Mouse (Mus musculus): ENCODE data around the gene Ccdc89. TPM values are rescaled to one million over a fixed set of nuclear protein-coding genes. Genes with fewer than 3 reads are reported as not detected.

The Ccdc89 gene
- total RNA-seq, 1 experiment from 2014 or later, result 1.1 TPM

DNA sequence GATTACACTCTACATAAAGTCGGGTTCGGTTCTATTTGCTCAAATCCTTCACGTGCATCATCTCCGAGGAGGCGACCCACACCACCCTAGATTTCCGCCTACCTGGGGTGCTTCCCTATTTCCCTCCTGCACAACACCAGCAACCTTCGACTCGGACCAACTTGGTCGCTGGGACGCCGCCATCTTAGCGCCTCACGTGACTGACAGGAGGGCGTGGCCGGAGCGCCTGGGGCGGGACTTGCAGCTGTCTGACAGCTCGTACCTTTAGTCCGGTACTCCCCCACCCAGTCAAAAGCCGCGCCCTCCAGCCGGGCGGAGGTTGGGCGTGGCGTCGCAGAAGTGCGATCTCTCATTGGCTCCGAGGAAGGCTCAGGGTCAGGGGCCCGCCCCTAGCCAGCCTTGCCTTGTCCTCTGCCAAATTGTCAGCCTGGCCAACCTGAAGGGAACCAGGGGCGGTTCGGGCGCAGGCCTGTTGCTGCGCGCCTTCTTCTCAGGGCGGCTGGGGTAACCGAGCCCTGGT lies 49.5 kb downstream of the Ccdc89 start, which contains the start of gene Tmem126b:
Gene Tmem126b (minus strand): TSS at position 209 of the 520 bp plus-strand sequence.
- DNase-seq, result peak; percentile 99

DNA sequence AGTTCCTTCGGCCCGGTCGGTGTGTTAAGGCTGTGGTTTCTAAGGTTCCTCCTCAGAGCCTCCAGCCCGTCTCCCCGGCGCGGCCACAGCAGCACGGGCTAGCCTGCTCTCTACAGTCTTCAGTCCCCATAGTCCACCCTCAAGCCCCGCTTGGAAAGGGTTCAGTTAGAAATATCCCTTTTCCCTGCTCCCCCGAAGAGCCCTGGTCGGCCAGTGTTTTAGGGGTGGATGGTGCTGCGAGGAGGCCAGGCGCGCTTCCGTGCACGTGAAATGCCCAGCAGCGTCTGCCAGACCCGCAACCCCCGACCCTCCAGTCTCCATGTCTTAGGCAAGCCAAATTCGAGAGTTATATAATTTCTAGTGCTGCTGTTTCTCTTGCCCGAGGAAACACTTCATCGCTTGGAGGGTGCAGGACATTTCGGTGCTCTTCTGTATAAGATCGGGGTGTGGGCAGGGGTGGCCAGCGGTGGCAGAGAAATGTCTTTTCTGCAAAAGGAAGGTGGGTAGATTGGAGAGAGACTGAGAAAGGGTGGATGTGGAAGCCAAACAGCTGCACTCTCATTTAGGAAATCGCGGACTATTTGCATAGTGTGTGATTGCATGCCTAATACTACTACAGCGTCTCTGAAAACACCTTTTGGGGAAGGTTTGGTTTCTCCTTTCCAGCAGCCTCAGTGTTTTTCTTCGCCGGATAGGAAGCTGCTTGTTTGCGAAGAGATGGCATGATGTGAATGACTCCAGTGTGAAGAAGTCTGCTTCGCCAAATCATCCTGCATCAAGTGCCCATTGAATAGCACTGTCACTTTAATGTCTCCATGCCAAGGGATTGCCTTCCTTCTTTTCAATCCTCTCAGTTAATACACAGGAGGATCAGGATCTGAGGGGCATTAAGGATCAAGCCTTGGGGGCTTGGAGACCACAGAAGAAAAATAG lies 50.2 kb downstream of the Ccdc89 start, which contains the start of gene Dlg2:
Gene Dlg2 (plus strand): TSS at position 360 of the 933 bp plus-strand sequence.
- DNase-seq, result no peak

Other genes starting within 250 kb of the Ccdc89 start
- gene Ccdc83, start 160.8 kb upstream of the Ccdc89 start, total RNA-seq (2021), result not detected in 2 replicates
- gene Sytl2, start 124.3 kb upstream of the Ccdc89 start, total RNA-seq (2021), result 4.2 and 4.5 TPM in 2 replicates
- 91.1 and 91.6 TPM in 2 replicates for gene Crebzf, start 16.2 kb downstream of the Ccdc89 start, total RNA-seq (2021)
- gene Tmem126a, start 30.7 kb downstream of the Ccdc89 start, total RNA-seq (2021), result 52.9 and 53.1 TPM in 2 replicates
- 23.2 and 23.6 TPM in 2 replicates for gene Tmem126b, start 49.4 kb downstream of the Ccdc89 start, total RNA-seq (2021)
- gene Dlg2, start 50.1 kb downstream of the Ccdc89 start, total RNA-seq (2021), result 128 and 148 TPM in 2 replicates